ENCODE assay signal across 16 mouse cellular contexts in genomic region chr2:27354610-27355211, GRCm38 (mm10).
DNase-seq lines count a peak whose midpoint lies in the region; ATAC-seq and TF ChIP-seq lines count a peak whose summit lies in the region.
"Had no signal": no experiment of that assay in that cellular context is flagged by ENCODE, and none has a peak within 500 bp of the region (broad histone marks: within the 10 kb centered on the region; RNA-seq: fewer than 3 reads in every experiment).

No protein-coding gene starts in this region.

- no peak overlapping the region for H3K4me2 ChIP-seq in midbrain, embryonic 13.5 days (replicated peaks)
- H3K4me2 ChIP-seq in midbrain, embryonic 15.5 days: no peak overlapping the region
- no peak overlapping the region for H3K4me2 ChIP-seq in hindbrain, embryonic 14.5 days (replicated peaks)
- H3K4me2 ChIP-seq: forebrain, embryonic 12.5 days; liver, embryonic 13.5 days; stomach, embryonic 15.5 days had no signal

- H3K27ac ChIP-seq in midbrain, embryonic 13.5 days: peak overlapping the region; percentile 59; the same call in 1 of the 2 replicates
- H3K27ac ChIP-seq in midbrain, embryonic 15.5 days: no peak overlapping the region
- H3K27ac ChIP-seq in bone marrow macrophage, adult 2 months (ENCODE audit: insufficient read depth, low read depth, low read length): peak overlapping the region; percentile 13; the same call in 1 of the 2 replicates
- H3K27ac ChIP-seq in hindbrain, embryonic 14.5 days: 0 out of 2 replicates have a peak overlapping the region, but pooled peaks have one; percentile 67
- H3K27ac ChIP-seq: limb, embryonic 10.5 days; liver, embryonic 13.5 days; stomach, embryonic 15.5 days had no signal

- WGBS in midbrain, embryonic 13.5 days: 72% methylated on average over 6 of the region's 6 CpGs
- WGBS in midbrain, embryonic 15.5 days: 78% methylated on average over 6 of the region's 6 CpGs
- WGBS in hindbrain, embryonic 14.5 days: 61% methylated on average over 6 of the region's 6 CpGs

- no peak overlapping the region for H3K4me3 ChIP-seq in midbrain, embryonic 13.5 days (replicated peaks)
- H3K4me3 ChIP-seq in midbrain, embryonic 15.5 days: no peak overlapping the region
- H3K4me3 ChIP-seq in bone marrow macrophage, adult 2 months (ENCODE audit: insufficient read depth, low read length): no peak overlapping the region
- H3K4me3 ChIP-seq in hindbrain, embryonic 14.5 days (replicated peaks; ENCODE audit: low read length): no peak overlapping the region
- H3K4me3 ChIP-seq: forebrain, embryonic 12.5 days; limb, embryonic 10.5 days; liver, embryonic 13.5 days; stomach, embryonic 15.5 days had no signal

- no peak for TF ChIP-seq CTCF in bone marrow macrophage, adult 2 months (IDR thresholded peaks at IDR 0.05; ENCODE audit: low read depth, low read length)

- peaks cover 16% of the 10 kb centered on the region for H3K36me3 ChIP-seq in midbrain, embryonic 13.5 days
- no peaks in the 10 kb centered on the region for H3K36me3 ChIP-seq in midbrain, embryonic 15.5 days (replicated peaks)
- no peaks in the 10 kb centered on the region for H3K36me3 ChIP-seq in hindbrain, embryonic 14.5 days (replicated peaks; ENCODE audit: control insufficient read depth, insufficient read depth)

- H3K9me3 ChIP-seq in midbrain, embryonic 13.5 days: no peaks in the 10 kb centered on the region; the same call in 1 of the 2 replicates
- H3K9me3 ChIP-seq in midbrain, embryonic 15.5 days: no peaks in the 10 kb centered on the region
- H3K9me3 ChIP-seq in hindbrain, embryonic 14.5 days (ENCODE audit: control insufficient read depth, low read length): no peaks in the 10 kb centered on the region
- H3K9me3 ChIP-seq: forebrain, embryonic 12.5 days; limb, embryonic 10.5 days; liver, embryonic 13.5 days; stomach, embryonic 15.5 days had no signal

- no peak overlapping the region for H3K9ac ChIP-seq in midbrain, embryonic 13.5 days (replicated peaks)
- no peak overlapping the region for H3K9ac ChIP-seq in midbrain, embryonic 15.5 days
- H3K9ac ChIP-seq in hindbrain, embryonic 14.5 days: no peak overlapping the region
- H3K9ac ChIP-seq: forebrain, embryonic 12.5 days; liver, embryonic 13.5 days; stomach, embryonic 15.5 days had no signal

- no peaks in the 10 kb centered on the region for H3K27me3 ChIP-seq in midbrain, embryonic 13.5 days
- H3K27me3 ChIP-seq in midbrain, embryonic 15.5 days (replicated peaks): no peaks in the 10 kb centered on the region
- no peaks in the 10 kb centered on the region for H3K27me3 ChIP-seq in hindbrain, embryonic 14.5 days (ENCODE audit: control insufficient read depth, insufficient read depth, low read length)
- H3K27me3 ChIP-seq: forebrain, embryonic 12.5 days; liver, embryonic 13.5 days; stomach, embryonic 15.5 days had no signal

- ATAC-seq in midbrain, embryonic 13.5 days: no peak
- no peak for ATAC-seq in midbrain, embryonic 15.5 days (replicated peaks)
- ATAC-seq in hindbrain, embryonic 14.5 days (ENCODE audit: low FRiP score): no peak
- ATAC-seq: lung, postnatal 0 days had no signal

- TF ChIP-seq POLR2A in bone marrow macrophage, adult 2 months (IDR thresholded peaks at IDR 0.05; ENCODE audit: borderline replicate concordance, low read depth, low read length): no peak

- no peak for DNase-seq in hindbrain, embryonic 14.5 days (ENCODE audit: low spot score)
- DNase-seq in spleen, postnatal 14 days (ENCODE audit: low spot score in 2 of 2): peak; percentile 14 to 26
- DNase-seq in urinary bladder, adult 18-20 months (ENCODE audit: low spot score in 2 of 2): no peak
- DNase-seq in lung, postnatal 36 days: no peak
- DNase-seq in Muller cell, postnatal 12 days (ENCODE audit: inconsistent ontology term): no peak
- DNase-seq: cerebellum, adult 8-10 months; kidney, adult 9 months; liver, embryonic 13.5 days; thymus, postnatal 25 days had no signal

- H3K4me1 ChIP-seq in midbrain, embryonic 13.5 days (replicated peaks): peaks cover 52% of the 10 kb centered on the region
- H3K4me1 ChIP-seq in midbrain, embryonic 15.5 days: peaks cover 23% of the 10 kb centered on the region
- H3K4me1 ChIP-seq in bone marrow macrophage, adult 2 months (ENCODE audit: control insufficient read depth, insufficient read depth, low read length): peaks cover 30% of the 10 kb centered on the region
- peaks cover 47% of the 10 kb centered on the region for H3K4me1 ChIP-seq in hindbrain, embryonic 14.5 days (replicated peaks; ENCODE audit: control insufficient read depth, insufficient read depth, low read length)

Comparison
In these comparisons a context has a peak if more than half of its experiments do, and no peak if none do; other contexts are left out.
1. DNase-seq: peak in spleen, postnatal 14 days (2 of 2); none in hindbrain, embryonic 14.5 days (single experiment), urinary bladder, adult 18-20 months (0 of 2), lung, postnatal 36 days (single experiment) and Muller cell, postnatal 12 days (single experiment).